Mouse (Mus musculus): ENCODE results near the gene Ccdc61. TPM values are rescaled to one million over a fixed set of nuclear protein-coding genes. Genes with fewer than 3 reads are reported as not detected.
A peak's percentile ranks its signal among the peaks of the same experiment; 100 is the strongest.

Gene Ccdc61
- polyA plus RNA-seq, 1 experiment from 2014 or later = 15.4 TPM

GRCm38 (mm10) chr7:18883991-18884744 is 26.0 kb downstream of the Ccdc61 start:
- Histone ChIP-seq H3K4me3 (ENCODE audit: low read depth, low read length) (no peak overlapping the region; the same call in 1 of the 2 replicates), H3K9me3 (ENCODE audit: control insufficient read depth, low read length) (no peaks in the 10 kb centered on the region), H3K27ac (replicated peaks) (peak overlapping the region; percentile 74), H3K4me1 (replicated peaks; ENCODE audit: control insufficient read depth, insufficient read depth) (no peaks in the 10 kb centered on the region), H3K27me3 (ENCODE audit: control insufficient read depth, insufficient read depth, low read length) (no peaks in the 10 kb centered on the region), H3K36me3 (ENCODE audit: control insufficient read depth, insufficient read depth, low read length) (no peaks in the 10 kb centered on the region), H3K9ac (ENCODE audit: low read length) (peak overlapping the region; percentile 41; the same call in 1 of the 2 replicates), H3K4me2 (replicated peaks; ENCODE audit: low read depth) (peak overlapping the region; percentile 31)
- TF ChIP-seq CTCF (IDR thresholded peaks at IDR 0.05; ENCODE audit: low read depth) = no peak
- TF ChIP-seq EP300 (optimal IDR thresholded peaks at IDR 0.05) = no peak
- peak; percentile 55 for DNase-seq (ENCODE audit: low spot score)
- peak; percentile 86 for ATAC-seq (ENCODE audit: low FRiP score, low TSS enrichment)
- whole genome bisulfite sequencing = 41% methylated on average over 9 of the region's 9 CpGs

- no peak overlapping the region for H3K9ac ChIP-seq (ENCODE audit: low read length)
- TF ChIP-seq CTCF (IDR thresholded peaks at IDR 0.05; ENCODE audit: low read depth) = no peak
- no peak for TF ChIP-seq EP300 (optimal IDR thresholded peaks at IDR 0.05)
- no peaks in the 10 kb centered on the region for H3K27me3 ChIP-seq (ENCODE audit: control insufficient read depth, insufficient read depth, low read length)
- H3K4me3 ChIP-seq (ENCODE audit: low read depth, low read length) = no peak overlapping the region
- H3K4me1 ChIP-seq (replicated peaks; ENCODE audit: control insufficient read depth, insufficient read depth) = no peaks in the 10 kb centered on the region
- DNase-seq (ENCODE audit: low spot score) = no peak
- H3K9me3 ChIP-seq (ENCODE audit: control insufficient read depth, low read length) = no peaks in the 10 kb centered on the region
- H3K36me3 ChIP-seq (ENCODE audit: control insufficient read depth, insufficient read depth, low read length) = no peaks in the 10 kb centered on the region
- no peak overlapping the region for H3K4me2 ChIP-seq (replicated peaks; ENCODE audit: low read depth)
- no peak for ATAC-seq (ENCODE audit: low FRiP score, low TSS enrichment)
- WGBS = 54% methylated on average over 7 of the region's 7 CpGs
- H3K27ac ChIP-seq (replicated peaks) = no peak overlapping the region
These were observed 31.5 kb downstream of the Ccdc61 start for GRCm38 (mm10) chr7:18878691-18879090.

GRCm38 (mm10) chr7:18875372-18875771 is 34.8 kb downstream of the Ccdc61 start:
- Histone ChIP-seq H3K27me3 (ENCODE audit: control insufficient read depth, insufficient read depth, low read length) (no peaks in the 10 kb centered on the region), H3K27ac (replicated peaks) (no peak overlapping the region), H3K4me2 (replicated peaks; ENCODE audit: low read depth) (no peak overlapping the region), H3K4me3 (ENCODE audit: low read depth, low read length) (no peak overlapping the region), H3K36me3 (ENCODE audit: control insufficient read depth, insufficient read depth, low read length) (no peaks in the 10 kb centered on the region), H3K9ac (ENCODE audit: low read length) (no peak overlapping the region), H3K9me3 (ENCODE audit: control insufficient read depth, low read length) (no peaks in the 10 kb centered on the region), H3K4me1 (replicated peaks; ENCODE audit: control insufficient read depth, insufficient read depth) (no peaks in the 10 kb centered on the region)
- DNase-seq (ENCODE audit: low spot score) = no peak
- ATAC-seq (ENCODE audit: low FRiP score, low TSS enrichment) = peak; percentile 70; the same call in 1 of the 2 replicates
- whole genome bisulfite sequencing = 58% methylated on average over 5 of the region's 5 CpGs
- TF ChIP-seq CTCF (IDR thresholded peaks at IDR 0.05; ENCODE audit: low read depth) = no peak
- TF ChIP-seq EP300 (optimal IDR thresholded peaks at IDR 0.05) = no peak

GRCm38 (mm10) chr7:18873253-18873652 is 37.0 kb downstream of the Ccdc61 start:
- TF ChIP-seq EP300 (optimal IDR thresholded peaks at IDR 0.05) = no peak
- TF ChIP-seq CTCF (IDR thresholded peaks at IDR 0.05; ENCODE audit: low read depth) = peak; percentile 94
- WGBS = under 1% methylated on average over 10 of the region's 10 CpGs
- H3K9ac ChIP-seq (ENCODE audit: low read length) = no peak overlapping the region

GRCm38 (mm10) chr7:18872816-18873215 is 37.4 kb downstream of the Ccdc61 start:
- Histone ChIP-seq H3K9me3 (ENCODE audit: control insufficient read depth, low read length) (no peaks in the 10 kb centered on the region), H3K9ac (ENCODE audit: low read length) (no peak overlapping the region), H3K27me3 (ENCODE audit: control insufficient read depth, insufficient read depth, low read length) (no peaks in the 10 kb centered on the region), H3K4me2 (replicated peaks; ENCODE audit: low read depth) (peak overlapping the region; percentile 56), H3K36me3 (ENCODE audit: control insufficient read depth, insufficient read depth, low read length) (no peaks in the 10 kb centered on the region), H3K4me3 (ENCODE audit: low read depth, low read length) (peak overlapping the region; percentile 29), H3K4me1 (replicated peaks; ENCODE audit: control insufficient read depth, insufficient read depth) (no peaks in the 10 kb centered on the region), H3K27ac (replicated peaks) (no peak overlapping the region)
- no peak for DNase-seq (ENCODE audit: low spot score)
- ATAC-seq (ENCODE audit: low FRiP score, low TSS enrichment) = no peak
- WGBS = 3% methylated on average over 7 of the region's 7 CpGs
- no peak for TF ChIP-seq CTCF (IDR thresholded peaks at IDR 0.05; ENCODE audit: low read depth)
- TF ChIP-seq EP300 (optimal IDR thresholded peaks at IDR 0.05) = no peak

More at GRCm38 (mm10) chr7:18873253-18873652, 37.0 kb downstream of the Ccdc61 start:
- no peaks in the 10 kb centered on the region for H3K4me1 ChIP-seq (replicated peaks; ENCODE audit: control insufficient read depth, insufficient read depth)
- DNase-seq (ENCODE audit: low spot score) = peak; percentile 81
- no peak overlapping the region for H3K27ac ChIP-seq (replicated peaks)
- H3K27me3 ChIP-seq (ENCODE audit: control insufficient read depth, insufficient read depth, low read length) = no peaks in the 10 kb centered on the region
- peak overlapping the region; percentile 56 for H3K4me2 ChIP-seq (replicated peaks; ENCODE audit: low read depth)
- H3K4me3 ChIP-seq (ENCODE audit: low read depth, low read length) = peak overlapping the region; percentile 29
- H3K9me3 ChIP-seq (ENCODE audit: control insufficient read depth, low read length) = no peaks in the 10 kb centered on the region
- peak; percentile 77 for ATAC-seq (ENCODE audit: low FRiP score, low TSS enrichment)
- H3K36me3 ChIP-seq (ENCODE audit: control insufficient read depth, insufficient read depth, low read length) = no peaks in the 10 kb centered on the region
